Mouse (Mus musculus): ENCODE results near the gene Gm10197.

GRCm38 (mm10) chr19:53392781-53393343 lies 21.3 kb upstream of the Gm10197 start:
- TF ChIP-seq CTCF (IDR thresholded peaks at IDR 0.05; ENCODE audit: control insufficient read depth, insufficient read depth, insufficient read length): no peak
- no peak for TF ChIP-seq MAX (IDR thresholded peaks at IDR 0.05)

Measured in C2C12 (cell line).